Mouse (Mus musculus): ENCODE data around the gene Afmid.
"Not testable (repeated sequence)": the region's sequence is repeated elsewhere in the genome, so short reads cannot be mapped to it uniquely, and the experiment has no call there.

Afmid gene

DNA sequence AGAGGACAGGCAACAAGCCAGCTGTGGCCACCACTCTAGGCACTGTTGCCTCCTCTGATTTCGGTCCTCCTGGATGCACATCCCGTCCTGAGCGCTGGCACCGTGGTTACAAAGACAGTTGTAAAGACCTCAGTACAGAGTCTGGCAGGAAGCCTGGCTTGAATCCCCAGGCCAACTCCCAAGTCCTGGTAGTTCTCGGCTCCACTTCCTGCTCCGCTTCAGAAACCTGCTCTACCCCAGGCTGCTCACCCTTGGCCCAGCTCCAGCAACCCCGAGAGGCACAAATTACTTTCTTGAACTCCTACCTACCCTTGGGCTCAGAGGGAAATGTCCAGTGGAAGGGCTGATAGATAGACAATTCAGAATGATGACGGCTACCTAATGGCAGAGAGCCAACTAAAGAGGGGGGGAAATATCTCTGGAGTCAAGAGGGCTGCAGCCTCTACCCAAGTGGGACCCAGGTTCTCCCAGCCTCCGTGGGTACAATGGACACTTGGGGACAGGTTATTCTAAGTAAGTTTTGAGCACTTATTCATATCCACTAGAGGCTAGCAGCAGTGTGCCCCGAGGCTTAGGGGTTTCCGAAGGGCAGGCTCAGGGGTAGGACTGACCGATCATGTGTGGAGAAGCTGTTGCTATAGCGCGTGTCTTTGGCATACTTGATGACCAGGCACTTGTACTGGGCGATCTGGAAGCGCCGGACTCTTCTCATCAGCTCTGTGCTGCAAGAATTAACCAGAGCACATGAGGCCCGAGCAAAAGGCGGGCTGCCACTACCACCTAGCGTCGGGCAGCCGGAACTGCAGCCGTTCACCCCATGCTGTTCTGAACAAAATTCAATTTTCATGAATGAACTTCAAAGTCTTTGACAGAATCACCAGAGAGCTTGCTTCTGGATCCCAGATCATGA lies 1.4 kb upstream of the Afmid start:
- in situ Hi-C loops (cut with MseI, MboI): no loop called here

GRCm38 (mm10) chr11:117826164-117826563 lies 440 bp downstream of the Afmid start:
- in situ Hi-C loops (cut with MseI, MboI): no loop called here

DNA sequence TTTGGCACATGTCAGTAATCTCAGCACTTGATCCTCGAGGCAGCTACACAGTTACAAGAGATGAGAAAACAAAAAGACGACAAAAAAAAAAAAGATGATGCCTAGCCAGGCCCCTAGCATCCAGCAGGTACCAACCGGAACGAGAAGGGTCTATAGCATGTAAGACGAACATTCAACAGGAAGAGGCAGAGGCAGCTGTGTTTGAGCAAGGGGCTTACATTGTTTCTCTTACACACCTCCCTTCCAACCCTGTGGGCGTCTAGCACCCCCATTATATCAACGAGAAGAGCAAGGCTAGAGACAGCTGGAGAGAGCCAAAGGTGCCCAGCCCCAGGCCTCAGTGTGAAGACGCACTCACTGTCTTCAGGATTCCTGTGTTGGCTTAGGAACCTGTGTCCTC lies 1.2 kb downstream of the Afmid start:
- in situ Hi-C loops (cut with MseI, MboI): no loop called here

DNA sequence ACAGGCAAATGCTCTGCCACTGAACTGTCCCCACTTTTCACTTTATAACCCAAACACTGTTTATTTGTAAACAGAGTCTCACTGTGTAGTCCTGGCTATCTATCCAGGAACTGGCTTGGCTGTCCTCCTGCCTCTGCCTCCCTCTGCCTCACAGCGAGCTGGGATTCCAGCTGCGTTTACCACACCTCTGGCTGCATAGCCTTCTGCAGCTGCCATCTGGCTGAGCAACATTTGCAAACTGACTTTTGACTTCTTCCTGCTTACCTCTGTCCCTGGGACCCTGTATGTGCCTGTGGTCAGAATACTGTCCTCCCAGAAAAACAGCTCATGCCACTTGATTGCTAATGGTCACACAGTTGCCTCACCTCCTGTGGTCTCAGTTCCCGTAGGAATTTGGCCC lies 1.7 kb downstream of the Afmid start:
- in situ Hi-C loops (cut with MseI, MboI): no loop called here

GRCm38 (mm10) chr11:117828149-117828887 lies 2.6 kb downstream of the Afmid start:
- in situ Hi-C loops (cut with MseI, MboI): no loop called here

GRCm38 (mm10) chr11:117828888-117829604 lies 3.3 kb downstream of the Afmid start:
- in situ Hi-C loops (cut with MseI, MboI): no loop called here

DNA sequence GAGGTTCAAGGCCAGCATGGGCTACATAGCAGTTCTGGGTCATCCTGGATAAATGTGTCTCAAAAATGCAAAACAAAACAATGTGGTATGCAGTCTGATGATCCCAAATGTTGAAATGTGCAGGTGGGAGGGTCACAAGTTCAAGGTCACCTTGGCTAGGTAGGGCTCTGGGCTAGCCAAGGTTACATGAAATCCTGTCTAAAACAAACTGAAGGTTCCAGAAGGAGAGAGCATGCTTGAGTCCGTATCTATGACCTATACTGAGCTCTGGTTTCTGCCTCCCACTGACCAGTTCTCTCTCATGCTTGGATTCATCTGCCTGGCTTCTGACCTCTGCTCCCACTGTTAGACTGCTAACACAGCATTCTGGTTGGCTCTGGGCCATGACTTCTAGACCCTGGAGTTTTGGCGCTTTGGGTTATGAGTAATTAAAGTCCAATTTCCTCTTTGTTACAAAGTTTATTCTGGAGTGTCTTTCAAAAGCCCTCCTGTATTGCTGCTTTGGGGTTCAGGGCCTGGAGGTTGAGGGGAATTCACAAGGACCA lies 4.0 kb downstream of the Afmid start:
- in situ Hi-C loops (cut with MseI, MboI): no loop called here

GRCm38 (mm10) chr11:117830401-117830800 lies 4.7 kb downstream of the Afmid start:
- in situ Hi-C loops (cut with MseI, MboI): no loop called here

GRCm38 (mm10) chr11:117832086-117832969 lies 6.6 kb downstream of the Afmid start:
- in situ Hi-C loops (cut with MseI, MboI): no loop called here

DNA sequence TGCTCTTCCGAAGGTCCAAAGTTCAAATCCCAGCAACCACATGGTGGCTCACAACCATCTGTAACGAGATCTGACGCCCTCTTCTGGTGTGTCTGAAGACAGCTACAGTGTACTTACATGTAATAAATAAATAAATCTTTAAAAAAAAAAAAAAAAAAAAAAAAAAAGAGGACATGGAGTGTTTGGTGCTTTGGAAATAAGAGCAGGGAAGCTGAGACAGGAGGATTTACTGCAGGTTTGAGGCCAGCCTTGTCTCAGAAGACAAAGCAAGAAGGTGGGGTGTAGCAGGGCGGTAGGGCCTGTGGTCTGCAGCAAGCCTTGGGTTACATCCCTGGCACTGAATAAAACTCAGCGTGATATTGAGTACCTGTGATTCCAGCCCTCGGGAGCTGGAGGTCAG lies 7.8 kb downstream of the Afmid start:
- in situ Hi-C loops (cut with MseI, MboI): not testable (repeated sequence)

GRCm38 (mm10) chr11:117834086-117834485 lies 8.4 kb downstream of the Afmid start:
- in situ Hi-C loops (cut with MseI, MboI): no loop called here

DNA sequence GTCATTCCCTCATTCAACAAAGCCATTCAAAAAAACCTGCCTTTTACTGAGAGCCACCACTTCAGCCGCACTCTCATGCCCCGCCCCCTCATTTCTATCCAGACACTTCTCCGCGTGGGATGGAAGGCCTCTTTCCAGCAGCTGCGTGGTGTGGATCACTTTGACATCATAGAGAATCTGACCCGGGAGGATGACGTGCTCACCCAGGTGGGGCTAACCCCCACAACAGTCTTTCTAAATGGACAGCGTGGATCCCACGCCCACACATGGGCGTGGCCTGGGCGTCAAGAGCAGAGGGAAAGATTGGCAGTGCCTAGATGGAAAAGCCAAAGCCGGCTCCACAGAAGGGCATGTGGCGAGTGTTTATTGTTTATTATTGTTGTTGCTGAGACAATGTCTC lies 10.6 kb downstream of the Afmid start:
- in situ Hi-C loops (cut with MseI, MboI): no loop called here

DNA sequence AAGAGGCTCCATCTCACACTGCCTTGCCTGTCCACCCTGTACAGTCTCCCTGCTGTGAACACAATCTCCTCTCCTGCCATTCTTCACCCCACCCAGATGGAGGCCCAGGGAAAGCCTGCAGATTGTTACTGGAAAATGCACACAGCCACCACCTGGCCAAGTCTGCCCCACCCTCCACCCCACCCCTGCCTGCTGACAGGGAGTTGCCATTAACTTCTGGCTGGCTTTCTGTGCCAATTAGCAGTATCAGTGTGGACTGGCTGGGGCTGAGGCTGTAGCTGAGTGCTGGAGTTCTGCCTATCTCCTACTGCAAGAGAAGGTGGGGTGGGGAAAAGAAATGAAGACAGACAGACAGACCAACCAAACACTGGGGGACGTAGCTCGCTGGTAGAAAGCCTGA lies 12.8 kb downstream of the Afmid start:
- in situ Hi-C loops (cut with MseI, MboI): no loop called here

GRCm38 (mm10) chr11:117839021-117839420 lies 13.3 kb downstream of the Afmid start:
- in situ Hi-C loops (cut with MseI, MboI): no loop called here

DNA sequence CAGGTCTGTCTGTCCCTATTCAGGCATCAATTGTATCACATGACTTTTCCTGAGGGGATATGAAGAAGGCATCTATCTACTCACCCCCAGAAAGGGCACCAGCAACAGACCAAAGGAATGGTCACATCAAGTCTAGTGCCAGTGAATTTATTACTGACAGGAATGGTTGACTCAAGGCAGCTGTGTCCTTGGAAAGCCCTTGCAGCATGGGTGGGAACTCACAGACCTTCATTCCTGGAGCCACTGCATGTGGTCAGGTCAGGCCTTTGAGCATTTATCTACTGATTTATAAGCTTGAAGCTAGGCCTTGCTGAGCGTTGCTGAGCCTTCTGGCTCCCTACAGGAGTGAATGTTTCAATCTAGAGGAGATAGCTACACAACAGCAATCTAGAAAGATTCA lies 15.2 kb downstream of the Afmid start:
- in situ Hi-C loops (cut with MseI, MboI): no loop called here

- in situ Hi-C loops (cut with MseI, MboI): no loop called here
Observed at GRCm38 (mm10) chr11:117843434-117843833, 17.7 kb downstream of the Afmid start.

DNA sequence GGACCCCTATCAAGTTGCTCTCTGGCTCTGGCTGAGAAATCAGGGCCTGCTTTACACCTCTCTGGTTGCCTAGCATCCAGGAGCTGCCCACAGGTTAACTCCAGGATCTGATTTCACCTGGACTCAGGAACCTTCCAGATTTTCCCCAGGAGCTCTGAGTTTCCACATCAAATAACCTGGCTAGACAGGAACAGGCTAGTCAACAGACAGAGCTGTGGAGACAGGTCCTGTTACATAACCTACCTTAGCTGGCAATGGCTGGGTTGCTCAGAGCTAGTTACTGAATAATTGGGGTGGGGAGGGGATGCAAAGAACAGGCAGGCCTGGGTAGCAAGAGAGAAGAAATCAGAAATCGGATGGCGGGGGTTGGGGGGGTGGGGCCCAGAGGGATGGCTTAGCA lies 19.3 kb downstream of the Afmid start:
- in situ Hi-C loops (cut with MseI, MboI): no loop called here

GRCm38 (mm10) chr11:117845651-117846050 lies 19.9 kb downstream of the Afmid start:
- in situ Hi-C loops (cut with MseI, MboI): no loop called here

- in situ Hi-C loops (cut with MseI, MboI): no loop called here
Observed at GRCm38 (mm10) chr11:117846640-117847039, 20.9 kb downstream of the Afmid start.

- in situ Hi-C loops (cut with MseI, MboI): no loop called here
Observed at GRCm38 (mm10) chr11:117847593-117848215, 22.0 kb downstream of the Afmid start.

All from mouse trophoblast stem cell (cell line).